Mouse (Mus musculus): ENCODE results near the gene Igfals. TPM values are rescaled to one million over a fixed set of nuclear protein-coding genes. Genes with fewer than 3 reads are reported as not detected.
A peak's percentile ranks its signal among the peaks of the same experiment; 100 is the strongest.

Gene Igfals
- total RNA-seq, 2 experiments from 2014 or later = not detected

DNA sequence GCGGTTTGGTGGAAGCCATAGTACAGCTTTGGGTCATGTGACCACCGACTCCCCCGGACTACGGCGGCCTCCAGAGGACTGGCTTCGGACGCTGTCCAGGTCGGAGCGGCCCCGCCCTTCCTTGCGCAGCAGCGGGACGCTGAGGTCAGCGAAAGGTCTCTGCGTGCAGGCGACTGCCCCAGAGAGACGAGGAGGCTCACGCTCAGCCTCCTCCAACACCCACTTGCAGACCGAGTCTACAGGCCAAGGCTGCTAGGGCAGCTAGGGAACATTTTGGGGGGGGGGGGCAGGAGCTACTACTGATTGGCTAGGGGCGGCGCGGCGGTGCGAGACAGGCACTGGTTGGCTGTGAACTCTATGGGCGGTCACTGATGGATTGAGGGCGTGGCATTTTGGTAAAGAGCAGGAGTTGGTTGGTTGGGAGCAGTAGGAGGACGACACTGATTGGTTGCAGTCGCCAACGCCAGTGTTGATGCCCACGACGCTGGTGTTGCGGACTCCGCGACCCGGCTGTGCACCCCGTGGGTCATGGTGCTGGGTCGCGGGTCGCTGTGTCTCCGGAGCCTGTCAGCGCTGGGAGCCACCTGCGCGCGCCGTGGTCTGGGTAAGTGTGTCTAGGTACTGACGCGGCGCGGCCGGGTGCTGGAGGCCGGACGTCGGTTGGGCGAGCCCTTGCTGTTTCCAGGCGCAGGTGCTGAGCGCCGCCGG is 15.6 kb upstream of the Igfals start, which contains the start of gene Fahd1:
TSS of gene Fahd1 (minus strand) at position 300 of the 708 bp plus-strand sequence.
- peak; percentile 93 to 94 for DNase-seq (ENCODE audit: extremely low spot score in 1 of 2, low spot score in 2 of 2)
- intact Hi-C loops (cut with DNase I) = no loop called here
- Histone ChIP-seq H3K4me3 (peak within 1 kb of the TSS; percentile 76), H3K27ac (peak within 1 kb of the TSS; percentile 98)
- TF ChIP-seq CTCF (IDR thresholded peaks at IDR 0.05) = no peak

DNA sequence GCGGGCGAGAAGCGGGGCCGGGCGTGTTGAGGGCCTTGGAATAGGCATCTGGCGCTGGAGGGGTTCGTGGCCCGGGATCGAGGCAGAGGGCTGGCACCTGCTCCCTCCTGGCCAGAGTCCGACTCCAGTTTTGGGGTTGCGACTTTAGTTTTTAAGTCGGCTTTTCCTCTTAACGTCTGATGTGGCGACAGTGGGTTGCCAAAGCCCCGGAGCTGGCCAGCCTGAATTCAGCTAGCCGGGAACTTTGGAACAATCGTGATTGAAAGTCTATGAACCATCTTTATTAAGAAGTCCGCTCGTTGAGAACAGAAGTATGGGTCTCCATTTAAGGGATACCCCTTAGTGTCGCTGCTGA is 15.0 kb upstream of the Igfals start:
- TF ChIP-seq CTCF (IDR thresholded peaks at IDR 0.05) = no peak
- peak overlapping the region; percentile 76 for H3K4me3 ChIP-seq
- intact Hi-C loops (cut with DNase I) = no loop called here
- no peak for DNase-seq (ENCODE audit: extremely low spot score in 1 of 2, low spot score in 2 of 2)
- H3K27ac ChIP-seq = peak overlapping the region; percentile 98

DNA sequence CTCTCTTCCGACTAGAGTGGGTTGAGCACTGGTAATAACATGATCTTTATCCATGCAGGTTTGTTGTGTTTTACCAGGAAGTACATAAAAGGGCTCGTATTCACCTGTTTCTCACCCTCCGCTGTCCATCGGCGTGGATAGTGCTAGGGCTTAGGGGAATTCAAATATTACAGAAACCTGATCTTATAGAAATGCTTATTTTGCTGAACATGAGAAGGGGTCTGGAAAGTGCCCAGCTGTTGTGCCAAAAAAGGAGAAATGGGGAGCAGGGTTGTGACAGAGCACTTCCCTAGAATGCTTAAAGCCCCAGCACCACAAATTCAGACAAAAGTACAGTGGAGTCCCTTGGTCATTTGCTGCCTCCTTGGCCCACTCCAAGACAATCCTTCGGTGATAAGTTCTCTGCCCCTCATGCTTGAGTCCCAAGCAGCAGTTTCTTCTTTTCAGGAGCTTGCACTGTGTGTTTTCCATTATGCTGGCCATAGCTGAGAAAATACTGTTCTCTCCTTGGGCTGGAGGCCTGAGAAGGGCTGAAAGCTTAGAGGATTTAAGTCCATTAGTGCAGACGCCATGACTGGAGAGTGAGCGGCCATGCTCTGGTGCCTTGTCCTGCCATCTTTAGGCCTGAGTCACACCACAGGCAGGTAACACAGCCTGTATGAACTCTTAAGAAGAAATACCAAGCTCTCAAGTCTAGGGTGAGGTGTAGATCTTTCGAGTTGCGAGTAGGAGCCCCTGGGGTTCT is 14.2 kb upstream of the Igfals start:
- no peak for TF ChIP-seq CTCF (IDR thresholded peaks at IDR 0.05)
- Histone ChIP-seq H3K4me3 (peak overlapping the region; percentile 76), H3K27ac (no peak overlapping the region)
- intact Hi-C loops (cut with DNase I) = no loop called here
- DNase-seq (ENCODE audit: extremely low spot score in 1 of 2, low spot score in 2 of 2) = no peak

DNA sequence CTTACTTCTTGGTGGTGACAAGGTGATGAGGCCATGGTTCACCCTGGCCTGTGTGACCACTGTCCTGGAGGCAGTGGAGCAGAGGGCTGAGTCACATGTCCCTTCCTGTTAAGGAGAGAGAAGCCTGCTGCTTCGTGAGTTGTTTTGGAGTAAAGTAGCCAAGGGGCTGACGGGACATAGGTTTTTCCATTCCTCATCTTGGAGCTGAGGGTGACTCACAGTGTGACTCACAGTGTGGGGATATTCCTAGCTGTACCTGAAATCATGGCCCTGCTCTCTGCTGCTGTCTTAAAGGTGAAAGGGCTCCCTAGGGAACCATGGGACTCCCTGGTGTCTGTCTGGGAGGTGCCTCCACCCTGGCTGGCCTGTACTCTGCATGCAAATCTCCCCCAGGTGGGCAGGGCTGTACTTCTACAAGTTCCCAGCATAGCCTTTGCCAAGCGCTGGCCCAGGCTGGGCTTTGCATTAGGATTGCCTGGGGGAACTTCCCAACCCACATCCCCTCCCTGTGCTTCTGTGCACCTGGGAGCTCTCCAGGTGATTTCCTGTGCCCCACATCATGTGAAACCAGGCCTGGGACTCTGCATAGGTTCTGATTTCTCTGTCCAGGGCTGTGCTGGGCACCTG is 9.8 kb upstream of the Igfals start:
- intact Hi-C loops (cut with DNase I) = no loop called here
- no peak for TF ChIP-seq CTCF (IDR thresholded peaks at IDR 0.05)
- Histone ChIP-seq H3K4me3 (no peak overlapping the region), H3K27ac (no peak overlapping the region)
- no peak for DNase-seq (ENCODE audit: extremely low spot score in 1 of 2, low spot score in 2 of 2)

DNA sequence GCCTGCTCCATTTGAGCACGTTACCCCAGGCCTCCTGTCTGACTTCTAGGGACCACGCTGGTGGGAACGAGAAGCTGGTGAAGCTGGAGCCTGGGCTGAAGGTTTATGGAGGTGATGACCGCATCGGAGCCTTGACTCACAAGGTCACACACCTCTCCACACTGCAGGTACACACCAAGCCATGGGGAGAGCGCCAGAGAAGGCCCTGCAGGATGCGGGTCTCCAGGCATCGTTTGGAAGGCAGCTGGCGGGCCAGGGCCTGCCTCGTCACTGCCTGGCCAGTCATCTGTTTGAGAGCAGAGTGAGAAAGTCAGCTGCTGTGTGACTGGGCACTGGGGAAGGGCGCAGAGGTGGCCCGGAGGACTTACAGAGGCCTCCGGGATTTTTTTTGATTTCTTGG is 9.2 kb upstream of the Igfals start:
- no peak for DNase-seq (ENCODE audit: extremely low spot score in 1 of 2, low spot score in 2 of 2)
- intact Hi-C loops (cut with DNase I) = no loop called here
- no peak overlapping the region for H3K27ac ChIP-seq

DNA sequence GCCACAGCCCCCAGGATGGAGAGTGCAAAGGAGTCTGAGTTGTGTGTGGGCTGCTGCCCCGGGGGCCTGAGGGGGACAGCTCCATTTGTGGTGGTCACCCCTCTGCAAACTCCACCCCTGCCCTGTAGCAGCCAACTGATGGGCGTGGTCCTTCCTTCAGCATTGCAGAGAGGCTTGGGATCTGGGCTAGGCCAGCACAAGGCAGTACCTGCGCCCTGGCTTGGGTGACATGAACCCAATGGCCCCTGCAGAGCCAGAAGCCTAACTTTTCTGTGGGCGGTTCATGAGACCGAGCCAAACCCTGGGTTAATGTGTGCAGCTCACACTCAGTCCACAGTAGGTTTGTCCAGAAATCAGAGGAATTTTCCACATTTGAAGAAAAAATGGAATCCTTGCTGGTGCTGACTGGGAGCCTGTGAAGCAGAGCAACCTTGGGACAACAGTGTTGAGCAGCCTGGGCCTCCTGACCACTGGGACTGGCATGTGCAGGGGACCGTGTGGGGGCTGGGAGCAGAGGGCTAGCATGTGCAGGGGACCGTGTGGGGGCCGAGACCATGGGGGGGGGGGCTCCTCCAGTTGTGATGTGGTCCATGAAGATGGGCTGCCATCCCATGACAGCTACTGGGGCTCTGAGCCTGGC is 7.8 kb upstream of the Igfals start:
- intact Hi-C loops (cut with DNase I) = no loop called here
- Histone ChIP-seq H3K4me3 (no peak overlapping the region), H3K27ac (no peak overlapping the region)
- TF ChIP-seq CTCF (IDR thresholded peaks at IDR 0.05) = no peak
- DNase-seq (ENCODE audit: extremely low spot score in 1 of 2, low spot score in 2 of 2) = no peak

More for the DNA sequence above, 9.2 kb upstream of the Igfals start:
- TF ChIP-seq CTCF (IDR thresholded peaks at IDR 0.05) = no peak
- no peak overlapping the region for H3K4me3 ChIP-seq

DNA sequence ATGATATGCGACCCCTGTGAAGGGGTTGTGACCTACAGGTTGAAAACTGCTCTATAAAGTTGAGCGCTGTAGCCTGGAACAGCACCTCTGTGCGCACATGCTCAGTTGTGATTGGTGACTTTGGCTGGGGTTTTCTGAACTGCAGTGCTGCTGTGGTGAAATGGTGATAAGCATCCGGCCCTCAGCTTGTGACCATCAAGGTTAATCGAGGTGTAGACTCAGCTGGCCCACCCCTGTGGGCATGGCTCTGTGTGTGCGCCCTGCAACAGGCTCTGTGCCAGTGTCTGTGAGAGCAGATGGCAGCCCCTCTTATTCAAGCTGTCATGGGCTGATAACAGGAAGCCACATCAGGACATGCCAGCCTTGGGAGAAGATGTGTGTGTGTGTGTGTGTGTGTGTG is 6.8 kb upstream of the Igfals start:
- TF ChIP-seq CTCF (IDR thresholded peaks at IDR 0.05) = no peak
- intact Hi-C loops (cut with DNase I) = no loop called here
- no peak for DNase-seq (ENCODE audit: extremely low spot score in 1 of 2, low spot score in 2 of 2)
- no peak overlapping the region for H3K4me3 ChIP-seq
- H3K27ac ChIP-seq = no peak overlapping the region

DNA sequence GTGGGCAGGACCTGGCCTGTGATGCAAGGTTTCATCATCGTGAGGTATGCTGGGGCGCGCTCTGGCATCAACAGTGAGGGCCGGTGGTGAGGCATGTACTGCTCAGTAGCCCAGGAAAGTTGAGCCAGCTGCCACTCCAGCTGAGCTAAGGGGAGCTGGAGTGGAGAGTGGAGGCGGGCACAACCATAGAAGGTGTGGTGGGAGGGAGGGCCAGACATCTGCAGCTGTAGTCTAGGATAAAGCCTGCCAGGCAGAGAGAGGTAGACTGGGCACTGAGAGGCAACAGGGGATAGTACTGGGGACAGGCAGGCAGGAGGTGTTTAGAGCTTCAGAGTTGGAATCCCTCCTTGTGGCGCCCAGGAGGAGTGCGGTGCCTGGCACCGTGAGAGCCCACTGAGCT is 5.7 kb upstream of the Igfals start:
- no peak overlapping the region for H3K27ac ChIP-seq
- H3K4me3 ChIP-seq = no peak overlapping the region
- no peak for DNase-seq (ENCODE audit: extremely low spot score in 1 of 2, low spot score in 2 of 2)
- no peak for TF ChIP-seq CTCF (IDR thresholded peaks at IDR 0.05)
- intact Hi-C loops (cut with DNase I) = no loop called here

DNA sequence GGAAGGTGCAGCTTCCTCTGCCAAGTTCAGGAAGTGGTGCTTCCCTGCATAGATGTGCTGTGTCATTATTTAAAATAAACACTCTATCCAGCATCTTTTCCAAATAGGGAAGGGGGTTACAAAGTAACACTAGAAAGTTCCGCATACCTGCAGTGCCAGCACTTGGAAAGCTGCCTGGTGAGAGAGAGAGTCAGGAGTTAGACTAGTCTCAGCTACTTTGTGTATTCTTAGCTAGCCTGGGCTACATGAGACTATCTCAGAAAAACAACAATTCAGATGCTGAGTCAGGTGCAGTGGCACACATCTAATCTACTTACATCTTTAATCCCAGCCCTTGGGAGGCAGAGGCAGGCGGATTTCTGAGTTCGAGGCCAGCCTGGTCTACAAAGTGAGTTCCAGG is 4.0 kb upstream of the Igfals start:
- intact Hi-C loops (cut with DNase I) = no loop called here
- TF ChIP-seq CTCF (IDR thresholded peaks at IDR 0.05) = no peak
- DNase-seq (ENCODE audit: extremely low spot score in 1 of 2, low spot score in 2 of 2) = no peak
- H3K27ac ChIP-seq = no peak overlapping the region
- no peak overlapping the region for H3K4me3 ChIP-seq

DNA sequence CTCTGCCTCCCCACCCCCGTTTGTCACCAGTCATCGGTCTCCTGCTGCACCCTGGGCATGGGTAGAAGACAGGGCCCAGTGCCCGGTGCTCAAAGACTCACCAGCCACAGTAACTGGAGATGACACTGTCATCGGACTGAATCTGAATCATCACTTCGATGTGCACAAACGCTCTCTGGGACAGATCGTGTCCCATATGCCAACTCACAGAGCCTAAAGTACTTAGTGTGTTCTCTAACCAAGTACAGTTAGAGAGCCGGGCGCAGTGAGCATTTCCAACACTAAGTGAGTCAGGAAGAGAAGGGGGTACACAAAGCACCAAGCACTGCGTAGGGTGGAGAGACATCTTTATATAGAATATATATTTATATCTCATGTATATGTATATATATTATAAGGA is 2.1 kb downstream of the Igfals start:
- intact Hi-C loops (cut with DNase I) = no loop called here
- DNase-seq (ENCODE audit: extremely low spot score in 1 of 2, low spot score in 2 of 2) = no peak
- Histone ChIP-seq H3K27ac (no peak overlapping the region; the same call in none of the 2 replicates), H3K4me3 (no peak overlapping the region)
- no peak for TF ChIP-seq CTCF (IDR thresholded peaks at IDR 0.05)

DNA sequence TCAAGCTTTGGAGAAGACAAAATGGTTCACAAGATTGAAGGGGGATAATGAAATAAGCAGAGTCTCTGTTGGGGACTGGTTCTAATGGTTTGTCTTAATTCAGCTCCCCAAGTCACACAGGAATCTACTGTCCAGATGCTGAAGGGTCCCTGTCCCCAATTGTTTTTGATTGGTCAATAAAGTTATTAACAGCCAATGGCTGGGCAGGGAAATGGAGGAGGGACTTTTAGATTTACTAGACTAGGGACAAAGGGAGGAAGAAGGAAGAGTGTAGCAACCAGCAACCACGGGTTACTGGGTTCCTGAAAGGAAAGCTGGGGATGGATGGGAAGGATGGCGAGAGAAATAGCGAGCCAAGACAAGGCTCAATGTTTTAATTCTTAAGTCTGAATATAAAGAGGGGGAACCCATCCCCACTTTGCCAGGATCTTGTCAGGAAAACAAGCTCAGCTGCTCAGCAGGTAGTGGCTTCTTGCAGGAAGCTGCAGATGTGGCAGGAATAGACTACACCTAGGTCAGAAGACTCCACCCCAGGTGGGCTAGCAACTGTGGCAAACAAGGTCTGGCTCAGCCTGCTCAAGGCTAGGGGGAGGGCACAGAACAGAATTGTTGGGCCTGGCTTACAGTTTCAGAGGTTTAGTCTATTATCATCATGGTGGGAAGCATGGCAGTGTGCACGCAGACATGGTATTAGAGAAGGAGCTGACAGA is 8.1 kb downstream of the Igfals start:
- intact Hi-C loops (cut with DNase I) = no loop called here
- H3K4me3 ChIP-seq = no peak overlapping the region
- no peak overlapping the region for H3K27ac ChIP-seq
- DNase-seq (ENCODE audit: extremely low spot score in 1 of 2, low spot score in 2 of 2) = no peak
- TF ChIP-seq CTCF (IDR thresholded peaks at IDR 0.05) = no peak
